Mouse (Mus musculus): ENCODE measurements around the gene Slc6a1.

Slc6a1 gene

GRCm38 (mm10) chr6:114282469-114283277, at the start of gene Slc6a1:
TSS of gene Slc6a1 (plus strand) at chr6:114282635.
- peak; percentile 34 for DNase-seq

GRCm38 (mm10) chr6:114238892-114239644, 43.4 kb upstream of the Slc6a1 start:
- DNase-seq: no peak

GRCm38 (mm10) chr6:114245665-114246064, 36.8 kb upstream of the Slc6a1 start:
- no peak for DNase-seq

- peak; percentile 65 for DNase-seq
Observed at GRCm38 (mm10) chr6:114250311-114250710, 32.1 kb upstream of the Slc6a1 start.

GRCm38 (mm10) chr6:114254927-114255326, 27.5 kb upstream of the Slc6a1 start:
- DNase-seq: no peak

- no peak for DNase-seq
Observed at GRCm38 (mm10) chr6:114257762-114258361, 24.6 kb upstream of the Slc6a1 start.

- no peak for DNase-seq
Observed at GRCm38 (mm10) chr6:114258661-114259193, 23.7 kb upstream of the Slc6a1 start.

GRCm38 (mm10) chr6:114261609-114262008, 20.8 kb upstream of the Slc6a1 start:
- no peak for DNase-seq

- no peak for DNase-seq
Observed at GRCm38 (mm10) chr6:114264010-114264409, 18.4 kb upstream of the Slc6a1 start.

GRCm38 (mm10) chr6:114264426-114264825, 18.0 kb upstream of the Slc6a1 start:
- DNase-seq: no peak

- DNase-seq: no peak
Observed at GRCm38 (mm10) chr6:114266273-114266672, 16.2 kb upstream of the Slc6a1 start.

GRCm38 (mm10) chr6:114267979-114268378, 14.5 kb upstream of the Slc6a1 start:
- no peak for DNase-seq

GRCm38 (mm10) chr6:114269589-114269988, 12.8 kb upstream of the Slc6a1 start:
- no peak for DNase-seq

- no peak for DNase-seq
Observed at GRCm38 (mm10) chr6:114270799-114271198, 11.6 kb upstream of the Slc6a1 start.

- DNase-seq: peak; percentile 66
Observed at GRCm38 (mm10) chr6:114272279-114272678, 10.2 kb upstream of the Slc6a1 start.

- DNase-seq: no peak
Observed at GRCm38 (mm10) chr6:114273997-114274728, 8.3 kb upstream of the Slc6a1 start.

- no peak for DNase-seq
Observed at GRCm38 (mm10) chr6:114275800-114276199, 6.6 kb upstream of the Slc6a1 start.

- DNase-seq: no peak
Observed at GRCm38 (mm10) chr6:114283278-114283770, 889 bp downstream of the Slc6a1 start.

- no peak for DNase-seq
Observed at GRCm38 (mm10) chr6:114283927-114284703, 1.7 kb downstream of the Slc6a1 start.

GRCm38 (mm10) chr6:114285424-114285823, 3.0 kb downstream of the Slc6a1 start:
- no peak for DNase-seq

- DNase-seq: no peak
Observed at GRCm38 (mm10) chr6:114289106-114289505, 6.7 kb downstream of the Slc6a1 start.

- no peak for DNase-seq
Observed at GRCm38 (mm10) chr6:114290184-114290583, 7.7 kb downstream of the Slc6a1 start.

Data from cerebellum, adult 11 months (tissue).